ENCODE assay signal across 9 mouse cellular contexts in genomic region chr7:127476855-127477254, GRCm38 (mm10). TPM values are rescaled to one million over a fixed set of nuclear protein-coding genes. Genes with fewer than 3 reads are reported as not detected.
A peak's percentile ranks its signal among the peaks of the same experiment; 100 is the strongest.
DNase-seq lines count a peak whose midpoint lies in the region; ATAC-seq and TF ChIP-seq lines count a peak whose summit lies in the region.
"Had no signal": no experiment of that assay in that cellular context is flagged by ENCODE, and none has a peak within 500 bp of the region (broad histone marks: within the 10 kb centered on the region; RNA-seq: fewer than 3 reads in every experiment).

No protein-coding gene starts in this region.

- H3K9me3 ChIP-seq in heart, embryonic 10.5 days: no peaks in the 10 kb centered on the region
- H3K9me3 ChIP-seq in ES-Bruce4 (replicated peaks; ENCODE audit: control insufficient read depth, insufficient read depth, low read length, poor library complexity, severe bottlenecking): no peaks in the 10 kb centered on the region
- H3K9me3 ChIP-seq in heart, embryonic 15.5 days (replicated peaks): no peaks in the 10 kb centered on the region
- H3K9me3 ChIP-seq in liver, embryonic 14.5 days (ENCODE audit: control insufficient read depth, low read length): no peaks in the 10 kb centered on the region

- H3K27ac ChIP-seq in heart, embryonic 10.5 days: peak overlapping the region; percentile 95; the same call in 1 of the 2 replicates
- H3K27ac ChIP-seq in ES-Bruce4 (ENCODE audit: insufficient read depth, low read length): peak overlapping the region; percentile 60; the same call in 1 of the 2 replicates
- H3K27ac ChIP-seq in heart, embryonic 15.5 days: peak overlapping the region; percentile 98
- H3K27ac ChIP-seq in liver, embryonic 14.5 days: peak overlapping the region; percentile 94

- H3K36me3 ChIP-seq in heart, embryonic 10.5 days: peaks cover 51% of the 10 kb centered on the region
- peaks cover 24% of the 10 kb centered on the region for H3K36me3 ChIP-seq in ES-Bruce4 (ENCODE audit: control insufficient read depth, insufficient read depth, low read length, poor library complexity, severe bottlenecking)
- H3K36me3 ChIP-seq in heart, embryonic 15.5 days: peaks cover 37% of the 10 kb centered on the region
- peaks cover 40% of the 10 kb centered on the region for H3K36me3 ChIP-seq in liver, embryonic 14.5 days (replicated peaks; ENCODE audit: control insufficient read depth, insufficient read depth, low read depth)

- H3K9ac ChIP-seq in ES-Bruce4 (ENCODE audit: low read depth, poor library complexity, severe bottlenecking): peak overlapping the region; percentile 42
- H3K9ac ChIP-seq in heart, embryonic 15.5 days: peak overlapping the region; percentile 58
- peak overlapping the region; percentile 76 for H3K9ac ChIP-seq in liver, embryonic 14.5 days (replicated peaks)

- H3K4me2 ChIP-seq in heart, embryonic 15.5 days: peak overlapping the region; percentile 89
- peak overlapping the region; percentile 97 for H3K4me2 ChIP-seq in liver, embryonic 14.5 days (ENCODE audit: low read depth)

- TF ChIP-seq POLR2A in ES-Bruce4 (IDR thresholded peaks at IDR 0.05; ENCODE audit: insufficient read depth, low read length): no peak

- H3K4me1 ChIP-seq in heart, embryonic 10.5 days: peaks cover 32% of the 10 kb centered on the region
- H3K4me1 ChIP-seq in ES-Bruce4 (ENCODE audit: control insufficient read depth, insufficient read depth, low read length): peaks cover 3% of the 10 kb centered on the region
- peaks cover 37% of the 10 kb centered on the region for H3K4me1 ChIP-seq in heart, embryonic 15.5 days (replicated peaks)
- H3K4me1 ChIP-seq in liver, embryonic 14.5 days (replicated peaks; ENCODE audit: control insufficient read depth in 2 of 2, insufficient read depth in 2 of 2, low read length in 1 of 2): peaks cover 30 to 33% of the 10 kb centered on the region in 2 experiments

- no peak for DNase-seq in heart, embryonic 10.5 days (ENCODE audit: low spot score)
- DNase-seq in heart, postnatal 36 days: no peak
- no peak for DNase-seq in liver, embryonic 14.5 days (ENCODE audit: low read depth in 3 of 3, low spot score in 3 of 3)
- no peak for DNase-seq in thymus, postnatal 4 days
- DNase-seq in B cell, adult 2 months: no peak
- DNase-seq in layer of hippocampus, postnatal 36 days: no peak
- DNase-seq: right cerebral cortex, postnatal 25 days had no signal

- no peak for TF ChIP-seq CTCF in ES-Bruce4 (IDR thresholded peaks at IDR 0.05; ENCODE audit: low read depth, low read length)
- no peak for TF ChIP-seq CTCF in liver, embryonic 14.5 days (IDR thresholded peaks at IDR 0.05; ENCODE audit: low read depth)

- no peak for ATAC-seq in heart, embryonic 15.5 days (replicated peaks; ENCODE audit: insufficient number of reproducible peaks, insufficient read depth, low FRiP score, low read depth)
- ATAC-seq in liver, embryonic 14.5 days (ENCODE audit: insufficient read depth): no peak

- intact Hi-C loops in heart, postnatal 36 days (cut with DNase I): loop anchor here (10.0 kb wide), 1 partner anchor 452 kb away; the partner anchor contains the start of genes Gm42742, Maz and Prrt2

- H3K4me3 ChIP-seq in heart, embryonic 10.5 days: peak overlapping the region; percentile 100
- H3K4me3 ChIP-seq in ES-Bruce4 (ENCODE audit: low read depth, low read length): no peak overlapping the region
- peak overlapping the region; percentile 91 for H3K4me3 ChIP-seq in heart, embryonic 15.5 days
- peak overlapping the region; percentile 43 to 100 for H3K4me3 ChIP-seq in liver, embryonic 14.5 days (ENCODE audit: insufficient read depth in 1 of 2, low read depth in 2 of 2, low read length in 2 of 2)

- WGBS in heart, embryonic 10.5 days: 72% methylated on average over 4 of the region's 4 CpGs
- 65% methylated on average over 4 of the region's 4 CpGs for WGBS in heart, embryonic 15.5 days
- 72% methylated on average over 4 of the region's 4 CpGs for WGBS in liver, embryonic 14.5 days (ENCODE audit: insufficient replicate concordance)

- TF ChIP-seq EP300 in ES-Bruce4 (IDR thresholded peaks at IDR 0.05; ENCODE audit: insufficient read depth, low read depth, low read length): no peak
- TF ChIP-seq EP300 in liver, embryonic 14.5 days (IDR thresholded peaks at IDR 0.05; ENCODE audit: low read depth): no peak

- H3K27me3 ChIP-seq in heart, embryonic 10.5 days (ENCODE audit: insufficient read depth, poor library complexity, severe bottlenecking): no peaks in the 10 kb centered on the region
- no peaks in the 10 kb centered on the region for H3K27me3 ChIP-seq in ES-Bruce4 (ENCODE audit: control insufficient read depth, insufficient read depth, low read length, poor library complexity, severe bottlenecking)
- H3K27me3 ChIP-seq in heart, embryonic 15.5 days: no peaks in the 10 kb centered on the region
- no peaks in the 10 kb centered on the region for H3K27me3 ChIP-seq in liver, embryonic 14.5 days (ENCODE audit: control insufficient read depth, insufficient read depth, low read length)

RNA-seq across cellular contexts. Expression of gene Fbrs, which starts 2.1 kb away (rescaled TPM):
- polyA plus RNA-seq in heart, embryonic 10.5 days (2016; fragmentation: Nextera tagmentation; extraction: Ambion mirVana): 6.4 and 13.0 TPM in 2 replicates
- total RNA-seq in heart, postnatal 36 days (2021): 10 to 100 TPM; 32.2 to 35.0 TPM
- 21.8 and 25.3 TPM in 2 replicates for polyA plus RNA-seq in ES-Bruce4 (2011; ENCODE audit: insufficient read depth, insufficient read length, low read depth, missing spikeins)
- polyA plus RNA-seq in heart, embryonic 15.5 days (2015; fragmentation: Nextera tagmentation; extraction: Ambion mirVana): 7.0 and 9.0 TPM in 2 replicates
- polyA plus RNA-seq in liver, embryonic 14.5 days (2012; rRNA removed): 7.3 and 9.8 TPM in 2 replicates
- polyA plus RNA-seq in liver, embryonic 14.5 days (2014; fragmentation: Nextera tagmentation; extraction: Ambion mirVana): 4.2 and 4.7 TPM in 2 replicates
- 10 to 100 TPM; 61.5 to 65.4 TPM for total RNA-seq in layer of hippocampus, postnatal 36 days (2021)

RNA-seq across cellular contexts. Expression of gene Prr14, which starts 17.4 kb away (rescaled TPM):
- polyA plus RNA-seq in heart, embryonic 10.5 days (2016; fragmentation: Nextera tagmentation; extraction: Ambion mirVana): 35.6 and 42.2 TPM in 2 replicates
- total RNA-seq in heart, postnatal 36 days (2021): 10 to 100 TPM; 25.8 to 28.1 TPM
- 45.3 and 48.0 TPM in 2 replicates for polyA plus RNA-seq in ES-Bruce4 (2011; ENCODE audit: insufficient read depth, insufficient read length, low read depth, missing spikeins)
- polyA plus RNA-seq in heart, embryonic 15.5 days (2015; fragmentation: Nextera tagmentation; extraction: Ambion mirVana): 27.7 and 32.6 TPM in 2 replicates
- polyA plus RNA-seq in liver, embryonic 14.5 days (2012; rRNA removed): 21.2 and 22.9 TPM in 2 replicates
- polyA plus RNA-seq in liver, embryonic 14.5 days (2014; fragmentation: Nextera tagmentation; extraction: Ambion mirVana): 20.3 and 23.2 TPM in 2 replicates
- total RNA-seq in layer of hippocampus, postnatal 36 days (2021): 10 to 100 TPM; 27.6 to 30.5 TPM

RNA-seq across cellular contexts. Expression of gene Zfp689, which starts 27.9 kb away (rescaled TPM):
- polyA plus RNA-seq in heart, embryonic 10.5 days (2016; fragmentation: Nextera tagmentation; extraction: Ambion mirVana): 6.6 and 7.0 TPM in 2 replicates
- total RNA-seq in heart, postnatal 36 days (2021): 1 to 10 TPM; 1.4 to 1.7 TPM
- 2.7 and 2.8 TPM in 2 replicates for polyA plus RNA-seq in ES-Bruce4 (2011; ENCODE audit: insufficient read depth, insufficient read length, low read depth, missing spikeins)
- polyA plus RNA-seq in heart, embryonic 15.5 days (2015; fragmentation: Nextera tagmentation; extraction: Ambion mirVana): 3.9 and 5.6 TPM in 2 replicates
- polyA plus RNA-seq in liver, embryonic 14.5 days (2012; rRNA removed): 1.8 and 2.1 TPM in 2 replicates
- polyA plus RNA-seq in liver, embryonic 14.5 days (2014; fragmentation: Nextera tagmentation; extraction: Ambion mirVana): 1.3 and 1.4 TPM in 2 replicates
- total RNA-seq in layer of hippocampus, postnatal 36 days (2021): 1 to 10 TPM; 6.9 to 7.1 TPM

RNA-seq across cellular contexts. Expression of gene Srcap, which starts 34.9 kb away (rescaled TPM):
- polyA plus RNA-seq in heart, embryonic 10.5 days (2016; fragmentation: Nextera tagmentation; extraction: Ambion mirVana): 47.4 and 56.4 TPM in 2 replicates
- total RNA-seq in heart, postnatal 36 days (2021): 10 to 100 TPM; 52.1 to 58.8 TPM
- polyA plus RNA-seq in ES-Bruce4 (2011; ENCODE audit: insufficient read depth, insufficient read length, low read depth, missing spikeins): 106 and 114 TPM in 2 replicates
- polyA plus RNA-seq in heart, embryonic 15.5 days (2015; fragmentation: Nextera tagmentation; extraction: Ambion mirVana): 25.7 and 41.5 TPM in 2 replicates
- polyA plus RNA-seq in liver, embryonic 14.5 days (2012; rRNA removed): 3.7 TPM in 2 replicates
- polyA plus RNA-seq in liver, embryonic 14.5 days (2014; fragmentation: Nextera tagmentation; extraction: Ambion mirVana): 10.3 and 14.7 TPM in 2 replicates
- total RNA-seq in layer of hippocampus, postnatal 36 days (2021): 100 to 1,000 TPM; 102 to 114 TPM

RNA-seq across cellular contexts. Expression of gene Gm42715, which starts 42.5 kb away (rescaled TPM):
- 9.4 and 10.0 TPM in 2 replicates for polyA plus RNA-seq in heart, embryonic 10.5 days (2016; fragmentation: Nextera tagmentation; extraction: Ambion mirVana)
- 10 to 100 TPM; 10.3 to 10.5 TPM for total RNA-seq in heart, postnatal 36 days (2021)
- 13.0 and 13.6 TPM in 2 replicates for polyA plus RNA-seq in ES-Bruce4 (2011; ENCODE audit: insufficient read depth, insufficient read length, low read depth, missing spikeins)
- polyA plus RNA-seq in heart, embryonic 15.5 days (2015; fragmentation: Nextera tagmentation; extraction: Ambion mirVana): 8.2 and 9.0 TPM in 2 replicates
- polyA plus RNA-seq in liver, embryonic 14.5 days (2012; rRNA removed): 5.2 and 6.0 TPM in 2 replicates
- polyA plus RNA-seq in liver, embryonic 14.5 days (2014; fragmentation: Nextera tagmentation; extraction: Ambion mirVana): 4.7 and 5.2 TPM in 2 replicates
- total RNA-seq in layer of hippocampus, postnatal 36 days (2021): 10 to 100 TPM in 1 of 2 experiments, 1 to 10 TPM in 1; 9.8 to 12.2 TPM
